Mouse (Mus musculus) kidney, adult 9 months (tissue): ENCODE results near the gene Daam2.

ENCODE experiments used
- DNase-seq: peaks from one replicate; pipeline ENCODE4 v3.0.0; 2022

Gene Daam2

GRCm38 (mm10) chr17:49429471-49430129, 134.5 kb downstream of the Daam2 start:
- no peak for DNase-seq

GRCm38 (mm10) chr17:49428751-49429415, 135.3 kb downstream of the Daam2 start:
- peak; percentile 69 for DNase-seq

- peak; percentile 98 for DNase-seq
Measured at GRCm38 (mm10) chr17:49428239-49428688, 135.9 kb downstream of the Daam2 start, which contains the start of gene Mocs1. Mocs1 (plus strand) TSS chr17:49428362.

DNA sequence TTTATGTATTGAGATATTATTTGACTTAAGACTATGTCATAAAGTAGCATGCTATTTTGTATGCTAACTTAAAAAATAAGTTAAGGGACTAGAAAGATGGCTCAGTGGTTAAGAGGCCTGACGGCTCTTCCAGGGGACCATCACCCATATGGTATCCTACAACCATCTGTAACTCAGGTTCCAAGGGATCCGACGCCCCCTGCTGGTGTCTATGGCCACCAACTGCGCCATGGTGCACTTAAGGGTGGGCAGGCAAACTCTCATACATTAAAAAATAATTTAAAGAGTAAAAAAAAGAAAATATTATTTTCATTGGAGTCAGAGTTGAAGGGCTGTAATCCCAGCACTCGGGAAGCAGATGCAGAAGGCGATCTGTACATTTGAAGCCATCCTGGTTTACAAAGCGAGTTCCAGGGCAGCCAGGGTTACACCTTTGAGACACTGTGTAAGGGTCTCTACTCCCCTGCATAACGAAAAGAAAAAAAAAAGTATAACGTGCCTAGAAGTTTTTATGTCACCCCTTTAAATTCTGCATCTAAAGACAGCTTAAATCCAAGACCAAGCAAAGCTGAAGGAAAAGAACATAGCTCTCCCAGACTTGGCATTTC, 136.4 kb downstream of the Daam2 start:
- peak; percentile 38 for DNase-seq

DNA sequence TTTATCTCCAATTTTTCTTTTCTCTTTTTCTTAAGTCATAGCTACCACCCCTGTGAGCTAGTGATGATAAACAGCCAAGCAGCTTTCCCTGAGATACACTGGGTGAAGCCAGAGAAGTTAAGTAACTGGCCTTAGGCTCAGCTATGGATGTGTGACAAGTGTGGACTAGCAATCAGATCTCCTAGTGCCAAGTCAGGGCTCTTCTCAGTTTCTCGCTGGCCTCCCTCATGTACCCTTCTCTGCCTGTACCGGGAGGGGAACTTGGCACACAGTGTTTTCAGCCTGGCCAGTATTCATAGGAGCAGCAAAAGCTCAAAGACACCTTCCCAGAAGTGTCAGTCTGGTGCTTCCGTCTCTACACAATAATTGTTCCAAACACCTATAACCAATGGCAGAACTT, 140.3 kb downstream of the Daam2 start:
- no peak for DNase-seq

DNA sequence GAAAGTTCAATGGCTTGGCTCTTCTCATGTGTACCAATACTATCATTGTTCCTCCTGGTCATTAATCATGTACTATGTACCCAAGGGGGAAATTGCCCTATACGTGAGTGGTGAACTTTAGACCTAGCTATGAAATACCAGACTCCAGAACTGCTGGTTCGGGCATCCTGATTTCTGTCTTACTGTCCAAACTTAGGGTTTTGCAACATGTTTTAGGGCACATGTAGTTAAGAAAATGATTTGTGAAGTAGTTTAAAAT, 141.1 kb downstream of the Daam2 start:
- DNase-seq, result no peak

GRCm38 (mm10) chr17:49422286-49423066, 141.7 kb downstream of the Daam2 start:
- DNase-seq, result no peak

GRCm38 (mm10) chr17:49419813-49420212, 144.3 kb downstream of the Daam2 start:
- peak; percentile 28 for DNase-seq

GRCm38 (mm10) chr17:49416228-49416627, 147.9 kb downstream of the Daam2 start:
- no peak for DNase-seq

- DNase-seq, result no peak
Measured at GRCm38 (mm10) chr17:49413554-49413953, 150.6 kb downstream of the Daam2 start.

- DNase-seq, result no peak
Measured at GRCm38 (mm10) chr17:49412974-49413373, 151.2 kb downstream of the Daam2 start.
